Mouse (Mus musculus) spleen, adult 2 months (tissue): Measurements from ENCODE around the gene Lypd6. TPM values are rescaled to one million over a fixed set of nuclear protein-coding genes. Genes with fewer than 3 reads are reported as not detected.

Experiments used
- DNase-seq, 2 experiments: peaks; one replicate each; pipeline versions ENCODE4 v3.0.0 to v3.0.0-alpha.2; 2012 to 2021; ENCODE audit warnings: low spot score in 2 of 2, low read depth in 1 of 2
- H3K27ac ChIP-seq: fragments of 200-500 bp; 2 replicates; pipeline ENCODE4 v1.5.1; 2012; ENCODE audit warnings: low read length, inconsistent platforms; ENCODE audit not compliant: insufficient read depth
- H3K27me3 ChIP-seq: fragments of 200-500 bp; 2 replicates; pipeline ENCODE4 v1.6.1; 2012; ENCODE audit warnings: mild to moderate bottlenecking, moderate library complexity, low read length, inconsistent platforms; ENCODE audit not compliant: control insufficient read depth, insufficient read depth
- H3K36me3 ChIP-seq: fragments of 200-500 bp; 2 replicates; pipeline ENCODE4 v1.6.1; 2012; ENCODE audit warnings: mild to moderate bottlenecking, low read length, inconsistent platforms; ENCODE audit not compliant: control insufficient read depth, insufficient read depth
- H3K4me1 ChIP-seq: fragments of 200-500 bp; 2 replicates; pipeline ENCODE4 v1.6.1; 2011; ENCODE audit warnings: inconsistent platforms; ENCODE audit not compliant: control insufficient read depth, insufficient read depth, insufficient read length
- H3K4me3 ChIP-seq: fragments of 200-500 bp; 2 replicates; pipeline ENCODE4 v1.5.1; 2011; ENCODE audit warnings: mild to moderate bottlenecking, inconsistent platforms; ENCODE audit not compliant: insufficient read depth, insufficient read length; ENCODE audit errors: extremely low read depth
- CTCF ChIP-seq: fragments of 200-500 bp; IDR thresholded peaks from 2 replicates; pipeline ENCODE4 v1.5.1; 2011; ENCODE audit warnings: mild to moderate bottlenecking, inconsistent platforms; ENCODE audit not compliant: insufficient read depth, insufficient read length, insufficient replicate concordance; ENCODE audit errors: extremely low read depth
- POLR2A ChIP-seq: fragments of 200-500 bp; IDR thresholded peaks from 2 replicates; pipeline ENCODE4 v1.6.1; 2011; ENCODE audit warnings: low read depth, low read length, inconsistent platforms
- WGBS: fragments of 180-500 bp; shearing (Covaris S2); methylation state at CpG from one replicate; pipeline ENCODE4 v1.1.7; 2018; 5-methylcytosine and 5-hydroxymethylcytosine counted together
- polyA plus RNA-seq: library from polyadenylated mRNA; depleted of rRNA; stranded (reverse); fragments of >200 nt; gene quantifications from 2 replicates; pipeline ENCODE4 v1.2.3, GENCODE M21; 2012

Lypd6 gene
- polyA plus RNA-seq, 1 experiment, result 0.78 TPM

- 79% methylated on average over 12 of the region's 12 CpGs for WGBS
- Histone ChIP-seq H3K27me3 (no peaks in the 10 kb centered on the region), H3K4me3 (no peak overlapping the region), H3K27ac (no peak overlapping the region), H3K4me1 (no peaks in the 10 kb centered on the region), H3K36me3 (no peaks in the 10 kb centered on the region)
- DNase-seq, result no peak
- no peak for TF ChIP-seq POLR2A
These were observed 120.6 kb downstream of the Lypd6 start for GRCm38 (mm10) chr2:50186711-50187405.

- no peaks in the 10 kb centered on the region for H3K36me3 ChIP-seq
- no peak for TF ChIP-seq POLR2A
- H3K27ac ChIP-seq, result no peak overlapping the region
- no peaks in the 10 kb centered on the region for H3K4me1 ChIP-seq
- WGBS, result 68% methylated on average over 3 of the region's 3 CpGs
- DNase-seq, result no peak
- no peak overlapping the region for H3K4me3 ChIP-seq
- H3K27me3 ChIP-seq, result no peaks in the 10 kb centered on the region
These were observed 122.6 kb downstream of the Lypd6 start for GRCm38 (mm10) chr2:50188856-50189255.

GRCm38 (mm10) chr2:50196681-50197080 lies 130.5 kb downstream of the Lypd6 start:
- no peak overlapping the region for H3K27ac ChIP-seq
- no peak for DNase-seq
- TF ChIP-seq CTCF (no peak), POLR2A (no peak)
- no peaks in the 10 kb centered on the region for H3K27me3 ChIP-seq
- H3K4me3 ChIP-seq, result no peak overlapping the region
- no peaks in the 10 kb centered on the region for H3K36me3 ChIP-seq
- 86% methylated on average over 1 of the region's 1 CpGs for WGBS
- H3K4me1 ChIP-seq, result no peaks in the 10 kb centered on the region

- Histone ChIP-seq H3K36me3 (no peaks in the 10 kb centered on the region), H3K27me3 (no peaks in the 10 kb centered on the region), H3K4me3 (no peak overlapping the region), H3K4me1 (no peaks in the 10 kb centered on the region), H3K27ac (no peak overlapping the region)
- no peak for DNase-seq
- WGBS, result 95% methylated on average over 4 of the region's 4 CpGs
- TF ChIP-seq CTCF (no peak), POLR2A (no peak)
These were observed 131.6 kb downstream of the Lypd6 start for GRCm38 (mm10) chr2:50197801-50198200.

- WGBS, result 88% methylated on average over 2 of the region's 2 CpGs
- no peak for TF ChIP-seq POLR2A
- no peak for TF ChIP-seq CTCF
- Histone ChIP-seq H3K27ac (no peak overlapping the region), H3K4me3 (no peak overlapping the region), H3K27me3 (no peaks in the 10 kb centered on the region), H3K36me3 (no peaks in the 10 kb centered on the region), H3K4me1 (no peaks in the 10 kb centered on the region)
- no peak for DNase-seq
These were observed 134.3 kb downstream of the Lypd6 start for GRCm38 (mm10) chr2:50200541-50200940.

GRCm38 (mm10) chr2:50220574-50220973 lies 154.3 kb downstream of the Lypd6 start:
- Histone ChIP-seq H3K27ac (no peak overlapping the region), H3K27me3 (no peaks in the 10 kb centered on the region), H3K4me1 (no peaks in the 10 kb centered on the region), H3K4me3 (no peak overlapping the region), H3K36me3 (no peaks in the 10 kb centered on the region)
- no peak for DNase-seq
- WGBS, result 89% methylated on average over 7 of the region's 7 CpGs
- TF ChIP-seq CTCF, result no peak
- TF ChIP-seq POLR2A, result no peak

GRCm38 (mm10) chr2:50225019-50225418 lies 158.8 kb downstream of the Lypd6 start:
- Histone ChIP-seq H3K4me1 (no peaks in the 10 kb centered on the region), H3K27me3 (no peaks in the 10 kb centered on the region), H3K27ac (no peak overlapping the region), H3K4me3 (no peak overlapping the region), H3K36me3 (no peaks in the 10 kb centered on the region)
- 91% methylated on average over 4 of the region's 4 CpGs for WGBS
- DNase-seq, result no peak
- no peak for TF ChIP-seq CTCF
- no peak for TF ChIP-seq POLR2A
